Mouse (Mus musculus): ENCODE measurements around the gene Hoxc13. TPM values are rescaled to one million over a fixed set of nuclear protein-coding genes. Genes with fewer than 3 reads are reported as not detected.

Hoxc13 gene
- polyA plus RNA-seq, 1 experiment from 2014 or later = not detected

DNA sequence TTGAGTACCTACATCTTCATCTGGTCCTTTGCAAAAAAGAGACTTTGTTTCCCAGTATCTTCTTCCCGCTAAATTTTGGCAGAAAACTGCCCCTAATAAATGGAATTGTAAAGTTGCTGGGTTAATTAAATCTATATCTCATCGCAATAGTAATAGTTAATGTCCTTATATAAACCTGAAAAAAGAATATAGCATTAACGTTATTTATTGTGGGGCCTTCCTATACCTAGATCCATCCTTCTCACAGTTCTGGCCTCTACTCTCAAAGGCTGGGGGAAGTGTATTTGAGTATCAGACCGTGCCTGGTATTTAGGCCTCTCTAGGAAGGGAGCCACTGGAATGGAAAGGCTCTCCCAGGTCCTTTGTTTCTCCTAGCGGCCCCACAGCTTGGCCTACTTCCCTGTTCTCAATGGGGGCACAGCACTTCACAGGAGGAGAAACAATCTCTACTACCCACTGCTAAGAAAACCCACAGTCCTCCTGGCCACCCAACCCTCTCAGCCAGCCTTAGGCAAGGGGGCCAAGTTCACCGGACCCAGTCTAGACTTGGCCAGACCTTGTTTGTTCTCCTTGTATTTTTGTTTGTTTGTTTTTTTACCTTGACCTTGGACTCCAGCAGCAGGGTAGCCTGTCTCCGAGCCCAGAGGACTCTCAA, 2.2 kb upstream of the Hoxc13 start:
- Histone ChIP-seq H3K4me2 (replicated peaks; ENCODE audit: low read depth, low read length) (no peak overlapping the region), H3K9me3 (ENCODE audit: low read length) (no peaks in the 10 kb centered on the region; the same call in 1 of the 2 replicates)
- WGBS = 1% methylated on average over 7 of the region's 7 CpGs

DNA sequence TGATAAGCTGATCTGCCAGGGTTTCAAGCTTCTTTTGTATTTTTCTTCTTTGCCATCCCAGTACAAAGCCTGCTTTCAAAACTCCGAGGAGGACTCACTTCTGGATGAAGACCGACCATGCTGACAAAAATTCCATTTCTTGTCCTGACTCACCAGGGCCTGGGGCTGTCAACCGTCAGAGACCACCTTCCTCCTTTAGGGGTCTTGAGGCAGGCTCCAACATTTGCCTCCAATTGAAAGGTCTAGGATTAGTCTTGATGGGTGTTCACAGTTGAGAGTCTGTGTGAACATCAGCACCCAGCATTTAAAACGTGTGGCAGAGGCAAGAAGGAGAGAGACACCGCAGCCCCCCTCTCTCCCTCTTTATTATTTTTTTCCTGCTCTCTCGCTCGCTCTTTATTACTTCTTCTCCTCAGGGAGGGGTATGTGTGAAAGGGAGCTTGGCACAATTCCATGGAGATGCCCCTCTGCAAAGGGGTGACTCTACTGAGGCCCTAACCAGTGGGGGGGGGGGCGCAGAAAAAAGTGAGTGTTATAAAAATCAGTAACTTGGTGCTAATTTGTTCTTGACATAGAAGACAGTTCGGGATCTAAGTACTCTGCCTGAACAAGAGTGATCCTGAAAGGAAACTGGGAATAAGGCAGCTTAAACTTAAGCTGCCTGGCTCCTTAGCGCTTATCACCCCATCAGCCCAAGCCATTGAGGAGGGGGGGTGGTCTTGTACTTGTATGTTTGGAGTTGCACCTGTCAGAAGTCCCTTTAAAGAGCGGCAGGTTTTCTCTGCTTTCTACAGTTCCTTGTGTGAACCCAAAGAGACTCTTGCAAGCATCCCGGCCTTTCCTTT, 1.3 kb upstream of the Hoxc13 start:
- H3K4me1 ChIP-seq (ENCODE audit: insufficient read depth, low read length) = peaks cover 9% of the 10 kb centered on the region
- H3K4me2 ChIP-seq (replicated peaks; ENCODE audit: low read depth, low read length) = no peak overlapping the region
- no peak overlapping the region for H3K9ac ChIP-seq (replicated peaks; ENCODE audit: low read length)
- peaks cover 96% of the 10 kb centered on the region for H3K27me3 ChIP-seq (ENCODE audit: insufficient read depth, low read length)
- 1% methylated on average over 12 of the region's 12 CpGs for WGBS
- no peak overlapping the region for H3K4me3 ChIP-seq (ENCODE audit: low read length)
- no peaks in the 10 kb centered on the region for H3K9me3 ChIP-seq (ENCODE audit: low read length)
- no peak overlapping the region for H3K27ac ChIP-seq (ENCODE audit: low read length)
- no peaks in the 10 kb centered on the region for H3K36me3 ChIP-seq (ENCODE audit: insufficient read depth, low read length)
- ATAC-seq (ENCODE audit: low FRiP score, low TSS enrichment) = no peak

More for the DNA sequence above, 2.2 kb upstream of the Hoxc13 start:
- no peak overlapping the region for H3K27ac ChIP-seq (ENCODE audit: low read length)
- H3K4me1 ChIP-seq (ENCODE audit: insufficient read depth, low read length) = peaks cover 9% of the 10 kb centered on the region
- no peaks in the 10 kb centered on the region for H3K36me3 ChIP-seq (ENCODE audit: insufficient read depth, low read length)
- no peak overlapping the region for H3K4me3 ChIP-seq (ENCODE audit: low read length)
- peaks cover 94% of the 10 kb centered on the region for H3K27me3 ChIP-seq (ENCODE audit: insufficient read depth, low read length)
- ATAC-seq (ENCODE audit: low FRiP score, low TSS enrichment) = no peak
- no peak overlapping the region for H3K9ac ChIP-seq (replicated peaks; ENCODE audit: low read length)

DNA sequence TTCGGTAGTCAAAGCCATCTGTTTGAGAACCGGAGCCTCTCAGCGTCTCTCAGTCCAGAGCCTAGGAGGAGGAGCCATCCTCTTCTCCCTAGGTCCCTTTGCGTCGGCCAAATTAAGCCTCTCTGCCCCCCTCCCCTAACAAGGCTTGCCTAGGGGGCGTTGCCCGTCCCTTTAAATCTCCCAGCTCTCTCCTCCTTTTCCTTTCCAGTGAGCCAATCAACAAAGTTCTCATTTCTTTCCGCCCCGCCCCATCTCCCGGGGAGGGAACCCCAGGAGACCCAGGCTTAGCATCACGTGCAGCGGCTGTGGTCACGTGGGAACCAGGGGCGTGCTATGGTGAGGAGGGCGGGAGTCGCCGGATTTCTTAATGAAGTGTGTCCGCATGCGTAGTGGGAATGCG, 284 bp upstream of the Hoxc13 start:
- ATAC-seq (ENCODE audit: low FRiP score, low TSS enrichment) = peak; percentile 93

DNA sequence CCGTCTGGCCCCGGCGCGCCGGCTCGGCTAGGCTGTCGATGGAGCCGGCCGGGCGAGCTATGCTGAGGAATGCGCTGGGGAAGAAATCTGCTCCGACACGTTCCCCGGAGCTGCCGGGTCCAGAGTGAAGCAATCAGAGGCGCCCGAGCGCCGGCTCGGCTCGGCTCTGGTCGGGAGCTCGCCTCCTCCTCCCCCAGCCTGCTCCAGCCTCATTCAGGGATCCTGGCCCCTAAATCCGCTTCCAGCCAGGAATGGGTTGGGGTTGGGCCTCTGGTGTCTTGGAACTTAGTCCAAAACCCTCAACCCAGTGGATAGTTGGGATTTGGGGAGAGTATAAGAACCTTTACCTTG, 1.1 kb downstream of the Hoxc13 start:
- H3K9ac ChIP-seq (replicated peaks; ENCODE audit: low read length) = no peak overlapping the region
- under 1% methylated on average over 18 of the region's 24 CpGs for whole genome bisulfite sequencing
- H3K4me2 ChIP-seq (replicated peaks; ENCODE audit: low read depth, low read length) = no peak overlapping the region
- H3K4me3 ChIP-seq (ENCODE audit: low read length) = no peak overlapping the region
- H3K4me1 ChIP-seq (ENCODE audit: insufficient read depth, low read length) = peaks cover 9% of the 10 kb centered on the region
- no peaks in the 10 kb centered on the region for H3K9me3 ChIP-seq (ENCODE audit: low read length)
- H3K27me3 ChIP-seq (ENCODE audit: insufficient read depth, low read length) = peaks cover 97% of the 10 kb centered on the region
- ATAC-seq (ENCODE audit: low FRiP score, low TSS enrichment) = peak; percentile 50
- H3K36me3 ChIP-seq (ENCODE audit: insufficient read depth, low read length) = no peaks in the 10 kb centered on the region
- H3K27ac ChIP-seq (ENCODE audit: low read length) = no peak overlapping the region

More for the DNA sequence above, 284 bp upstream of the Hoxc13 start:
- H3K9ac ChIP-seq (replicated peaks; ENCODE audit: low read length) = no peak overlapping the region
- peak overlapping the region; percentile 32 for H3K4me3 ChIP-seq (ENCODE audit: low read length)
- no peak overlapping the region for H3K27ac ChIP-seq (ENCODE audit: low read length)
- no peaks in the 10 kb centered on the region for H3K36me3 ChIP-seq (ENCODE audit: insufficient read depth, low read length)
- H3K9me3 ChIP-seq (ENCODE audit: low read length) = no peaks in the 10 kb centered on the region
- peaks cover 97% of the 10 kb centered on the region for H3K27me3 ChIP-seq (ENCODE audit: insufficient read depth, low read length)
- WGBS = 0% methylated on average over 19 of the region's 20 CpGs
- H3K4me1 ChIP-seq (ENCODE audit: insufficient read depth, low read length) = peaks cover 9% of the 10 kb centered on the region
- peak overlapping the region; percentile 43 for H3K4me2 ChIP-seq (replicated peaks; ENCODE audit: low read depth, low read length)

DNA sequence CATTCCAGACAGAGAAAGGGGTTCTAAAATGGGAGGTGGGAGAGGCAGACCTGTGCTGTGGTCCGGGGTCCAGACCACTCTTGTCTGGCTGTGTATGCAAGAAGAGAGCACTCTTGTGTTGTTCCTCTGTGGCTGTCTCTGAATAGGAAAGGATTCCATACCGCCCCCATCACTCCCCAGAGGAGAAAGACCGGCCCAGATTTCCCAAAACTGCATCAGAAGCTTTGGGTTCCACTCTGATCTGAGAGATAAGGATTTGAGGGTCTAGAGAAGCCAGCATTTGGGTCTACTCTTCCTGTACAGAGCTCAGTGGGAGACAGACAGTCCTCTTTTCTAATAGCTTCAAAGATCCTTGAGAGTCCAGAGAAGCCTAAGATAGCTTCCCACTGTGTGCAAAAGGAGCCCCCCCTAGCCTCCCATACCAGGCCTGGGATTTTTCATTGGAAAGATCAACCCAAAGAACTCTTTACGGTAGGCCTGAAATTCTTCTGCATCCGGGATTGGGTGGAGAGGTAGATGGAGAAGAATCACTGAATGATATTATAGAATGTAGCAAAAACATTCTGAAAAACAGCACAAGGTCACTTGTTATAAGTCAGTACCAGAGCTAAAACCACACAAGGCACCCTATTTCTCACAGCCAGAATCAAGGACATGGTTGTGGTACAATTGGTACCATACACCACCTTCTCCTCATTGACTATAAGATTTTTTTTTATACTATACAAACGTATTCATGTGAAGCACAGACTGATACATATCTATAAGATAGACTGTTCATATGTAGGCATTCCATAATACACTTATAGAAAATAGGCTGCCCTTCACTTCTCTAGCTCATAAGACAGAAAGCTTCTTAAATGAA, 2.0 kb downstream of the Hoxc13 start:
- Histone ChIP-seq H3K27ac (ENCODE audit: low read length) (no peak overlapping the region), H3K36me3 (ENCODE audit: insufficient read depth, low read length) (no peaks in the 10 kb centered on the region), H3K4me1 (ENCODE audit: insufficient read depth, low read length) (peaks cover 9% of the 10 kb centered on the region), H3K27me3 (ENCODE audit: insufficient read depth, low read length) (peaks cover 97% of the 10 kb centered on the region), H3K9ac (replicated peaks; ENCODE audit: low read length) (no peak overlapping the region), H3K4me3 (ENCODE audit: low read length) (no peak overlapping the region), H3K4me2 (replicated peaks; ENCODE audit: low read depth, low read length) (no peak overlapping the region), H3K9me3 (ENCODE audit: low read length) (no peaks in the 10 kb centered on the region)
- ATAC-seq (ENCODE audit: low FRiP score, low TSS enrichment) = no peak
- WGBS = 11% methylated on average over 6 of the region's 6 CpGs

DNA sequence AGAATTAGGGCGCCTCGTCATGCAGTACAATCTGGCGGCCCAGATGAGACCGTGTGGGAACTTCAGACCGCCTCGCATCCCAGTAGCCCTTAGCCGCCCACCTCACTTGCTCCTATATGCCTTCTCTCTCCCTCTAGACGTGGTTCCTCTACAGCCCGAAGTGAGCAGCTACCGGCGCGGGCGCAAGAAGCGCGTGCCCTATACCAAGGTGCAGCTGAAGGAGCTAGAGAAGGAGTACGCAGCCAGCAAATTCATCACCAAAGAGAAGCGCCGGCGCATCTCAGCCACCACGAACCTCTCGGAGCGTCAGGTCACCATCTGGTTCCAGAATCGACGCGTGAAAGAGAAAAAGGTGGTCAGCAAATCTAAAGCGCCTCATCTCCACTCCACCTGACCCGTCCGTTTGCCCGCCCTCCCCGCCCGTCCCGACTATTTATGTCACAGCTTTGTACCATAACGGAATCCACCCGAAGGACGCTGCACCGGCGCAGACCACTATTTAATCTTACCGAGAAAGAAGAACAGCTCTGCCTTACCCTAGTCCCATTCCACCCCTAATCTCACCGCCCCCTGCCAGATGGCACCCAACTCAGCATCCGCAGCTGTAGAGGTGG, 6.2 kb downstream of the Hoxc13 start:
- Histone ChIP-seq H3K27me3 (ENCODE audit: insufficient read depth, low read length) (peaks cover 97% of the 10 kb centered on the region), H3K36me3 (ENCODE audit: insufficient read depth, low read length) (no peaks in the 10 kb centered on the region), H3K4me1 (ENCODE audit: insufficient read depth, low read length) (no peaks in the 10 kb centered on the region), H3K9ac (replicated peaks; ENCODE audit: low read length) (no peak overlapping the region), H3K4me2 (replicated peaks; ENCODE audit: low read depth, low read length) (no peak overlapping the region), H3K27ac (ENCODE audit: low read length) (no peak overlapping the region), H3K4me3 (ENCODE audit: low read length) (no peak overlapping the region), H3K9me3 (ENCODE audit: low read length) (no peaks in the 10 kb centered on the region)
- no peak for ATAC-seq (ENCODE audit: low FRiP score, low TSS enrichment)
- 2% methylated on average over 40 of the region's 40 CpGs for WGBS

DNA sequence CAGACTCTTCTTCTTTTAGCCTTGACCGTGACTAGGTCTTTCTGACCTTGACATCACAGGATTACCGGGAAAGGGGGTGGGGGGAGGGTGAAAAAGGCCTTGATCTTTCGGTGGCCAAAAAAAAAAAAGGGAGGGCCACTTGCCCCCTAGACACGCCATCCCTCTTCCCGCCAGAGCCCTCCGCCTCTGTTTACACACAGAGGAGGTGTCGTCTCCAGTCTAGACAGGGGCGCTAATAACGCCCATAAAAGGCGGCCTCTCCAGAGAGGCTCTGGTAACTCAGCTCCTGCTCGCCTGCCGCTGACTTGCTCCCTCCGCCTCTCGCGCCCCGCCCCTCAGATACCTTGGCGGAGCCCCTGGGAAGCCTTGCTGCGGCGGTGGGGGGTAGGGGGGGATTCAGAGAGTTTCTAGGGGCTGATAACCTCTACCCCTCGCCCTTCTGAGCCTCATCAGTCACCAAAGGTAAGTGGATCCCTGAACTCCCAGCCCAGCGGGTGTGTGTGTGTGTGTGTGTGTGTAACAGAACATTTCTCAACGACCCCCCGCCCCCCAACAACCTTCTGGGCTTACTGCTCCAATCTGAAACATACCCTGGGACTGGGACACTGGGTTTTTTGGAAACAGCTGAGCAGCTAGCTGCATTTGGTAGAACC, 10.9 kb downstream of the Hoxc13 start:
- no peak overlapping the region for H3K4me2 ChIP-seq (replicated peaks; ENCODE audit: low read depth, low read length)
- H3K36me3 ChIP-seq (ENCODE audit: insufficient read depth, low read length) = no peaks in the 10 kb centered on the region
- H3K27ac ChIP-seq (ENCODE audit: low read length) = no peak overlapping the region
- ATAC-seq (ENCODE audit: low FRiP score, low TSS enrichment) = no peak
- no peaks in the 10 kb centered on the region for H3K4me1 ChIP-seq (ENCODE audit: insufficient read depth, low read length)
- 2% methylated on average over 23 of the region's 23 CpGs for WGBS
- H3K4me3 ChIP-seq (ENCODE audit: low read length) = no peak overlapping the region
- H3K9me3 ChIP-seq (ENCODE audit: low read length) = no peaks in the 10 kb centered on the region
- peaks cover 99% of the 10 kb centered on the region for H3K27me3 ChIP-seq (ENCODE audit: insufficient read depth, low read length)
- no peak overlapping the region for H3K9ac ChIP-seq (replicated peaks; ENCODE audit: low read length)

DNA sequence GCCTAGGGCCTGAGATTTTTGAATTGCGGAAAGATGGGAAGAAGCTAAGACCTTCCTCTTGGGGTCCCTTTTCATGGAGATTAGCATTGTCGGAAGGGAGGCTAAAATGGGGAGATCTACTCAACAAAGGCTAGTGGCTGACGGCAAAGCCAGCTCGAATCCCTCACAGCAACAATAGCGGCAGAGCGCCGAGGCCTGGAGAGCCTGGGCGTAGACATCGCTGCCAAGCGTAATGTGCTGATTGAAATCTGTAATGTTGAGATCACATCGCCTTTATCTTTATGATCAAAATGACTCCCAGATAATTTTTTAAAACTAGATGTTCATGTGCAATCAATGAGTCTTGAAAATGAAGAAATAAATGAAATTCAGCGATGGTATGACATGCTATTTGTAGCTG, 13.5 kb downstream of the Hoxc13 start:
- H3K36me3 ChIP-seq (ENCODE audit: insufficient read depth, low read length) = no peaks in the 10 kb centered on the region
- H3K9me3 ChIP-seq (ENCODE audit: low read length) = no peaks in the 10 kb centered on the region
- H3K9ac ChIP-seq (replicated peaks; ENCODE audit: low read length) = no peak overlapping the region
- H3K27ac ChIP-seq (ENCODE audit: low read length) = no peak overlapping the region
- no peak overlapping the region for H3K4me2 ChIP-seq (replicated peaks; ENCODE audit: low read depth, low read length)
- H3K4me1 ChIP-seq (ENCODE audit: insufficient read depth, low read length) = peaks cover 4% of the 10 kb centered on the region; the same call in 1 of the 2 replicates
- ATAC-seq (ENCODE audit: low FRiP score, low TSS enrichment) = no peak
- no peak overlapping the region for H3K4me3 ChIP-seq (ENCODE audit: low read length)
- WGBS = 4% methylated on average over 12 of the region's 12 CpGs
- H3K27me3 ChIP-seq (ENCODE audit: insufficient read depth, low read length) = peaks cover 99% of the 10 kb centered on the region

DNA sequence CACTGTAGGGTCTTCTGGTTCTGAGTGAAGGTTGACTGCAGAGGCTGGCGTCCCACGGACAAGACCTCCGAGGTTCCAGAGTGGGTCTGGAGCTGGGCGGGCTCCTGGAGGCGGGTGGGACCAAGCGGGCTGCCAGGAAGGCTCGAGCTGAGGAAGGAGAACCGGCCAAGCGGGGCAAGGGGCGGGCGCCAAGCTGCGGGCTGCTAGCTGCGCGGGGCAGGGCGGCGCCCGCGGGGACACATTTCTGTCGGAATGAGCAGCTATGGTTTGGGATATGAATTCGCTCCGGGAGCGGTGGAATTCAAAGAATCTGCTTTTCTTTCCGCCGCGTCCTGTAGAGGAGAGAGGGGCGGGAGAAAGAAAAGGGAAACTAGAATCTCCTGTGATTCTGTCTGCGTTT, 14.0 kb downstream of the Hoxc13 start:
- H3K4me1 ChIP-seq (ENCODE audit: insufficient read depth, low read length) = peaks cover 8% of the 10 kb centered on the region; the same call in 1 of the 2 replicates
- peak; percentile 14; the same call in 1 of the 2 replicates for ATAC-seq (ENCODE audit: low FRiP score, low TSS enrichment)
- 0 out of 2 replicates have a peak overlapping the region, but pooled peaks have one; percentile 4 for H3K4me2 ChIP-seq (replicated peaks; ENCODE audit: low read depth, low read length)
- peak overlapping the region; percentile 20; the same call in 1 of the 2 replicates for H3K4me3 ChIP-seq (ENCODE audit: low read length)
- no peaks in the 10 kb centered on the region for H3K36me3 ChIP-seq (ENCODE audit: insufficient read depth, low read length)
- no peak overlapping the region for H3K9ac ChIP-seq (replicated peaks; ENCODE audit: low read length)
- H3K27ac ChIP-seq (ENCODE audit: low read length) = no peak overlapping the region
- H3K9me3 ChIP-seq (ENCODE audit: low read length) = no peaks in the 10 kb centered on the region
- under 1% methylated on average over 26 of the region's 27 CpGs for WGBS
- H3K27me3 ChIP-seq (ENCODE audit: insufficient read depth, low read length) = peaks cover 99% of the 10 kb centered on the region
